In genomic region chr14:8003093-8003670, GRCm38 (mm10) we compare ENCODE assay signal across 8 mouse cellular contexts. TPM values are rescaled to one million over a fixed set of nuclear protein-coding genes. Genes with fewer than 3 reads are reported as not detected.
A peak's percentile ranks its signal among the peaks of the same experiment; 100 is the strongest.
DNase-seq lines count a peak whose midpoint lies in the region; ATAC-seq and TF ChIP-seq lines count a peak whose summit lies in the region.
"Had no signal": no experiment of that assay in that cellular context is flagged by ENCODE, and none has a peak within 500 bp of the region (broad histone marks: within the 10 kb centered on the region; RNA-seq: fewer than 3 reads in every experiment).

No protein-coding gene starts in this region.

- H3K9me3 ChIP-seq in ES-E14 (ENCODE audit: control insufficient read depth, insufficient read depth, low read depth, low read length): no peaks in the 10 kb centered on the region
- no peaks in the 10 kb centered on the region for H3K9me3 ChIP-seq in heart, embryonic 13.5 days
- no peaks in the 10 kb centered on the region for H3K9me3 ChIP-seq in stomach, embryonic 14.5 days (ENCODE audit: control insufficient read depth, low read depth, low read length)

- no peak for DNase-seq in ES-E14 (ENCODE audit: low read depth, low spot score)
- DNase-seq in adrenal gland, adult 8-10 months: peak; percentile 43
- DNase-seq in layer of hippocampus, adult 9-11 months: peak; percentile 51
- DNase-seq in lung, postnatal 4 days: peak; percentile 46

- no peak for TF ChIP-seq CTCF in embryonic fibroblast, embryonic 13.5 days (IDR thresholded peaks at IDR 0.05; ENCODE audit: borderline replicate concordance, insufficient read depth, low read length)

- no peak for TF ChIP-seq POLR2A in embryonic fibroblast, embryonic 13.5 days (IDR thresholded peaks at IDR 0.05; ENCODE audit: low read depth, low read length)

- H3K36me3 ChIP-seq in ES-E14 (ENCODE audit: control insufficient read depth, insufficient read depth, low read length, poor library complexity, severe bottlenecking): peaks cover 2% of the 10 kb centered on the region; the same call in 1 of the 2 replicates
- no peaks in the 10 kb centered on the region for H3K36me3 ChIP-seq in heart, embryonic 13.5 days
- H3K36me3 ChIP-seq in stomach, embryonic 14.5 days (ENCODE audit: control insufficient read depth, insufficient read depth, low read length): no peaks in the 10 kb centered on the region

- H3K4me3 ChIP-seq in ES-E14 (ENCODE audit: insufficient read depth in 1 of 2, low read depth in 1 of 2, low read length in 2 of 2, poor library complexity in 1 of 2, severe bottlenecking in 1 of 2): peak overlapping the region; percentile 74
- peak overlapping the region; percentile 58 for H3K4me3 ChIP-seq in embryonic fibroblast, embryonic 13.5 days (ENCODE audit: insufficient read depth, low read length)
- peak overlapping the region; percentile 72 for H3K4me3 ChIP-seq in heart, embryonic 13.5 days
- H3K4me3 ChIP-seq in stomach, embryonic 14.5 days (ENCODE audit: low read depth, low read length): peak overlapping the region; percentile 66

- 1% methylated on average over 23 of the region's 23 CpGs for WGBS in heart, embryonic 13.5 days
- 1% methylated on average over 23 of the region's 23 CpGs for WGBS in stomach, embryonic 14.5 days

- H3K4me1 ChIP-seq in ES-E14 (ENCODE audit: control insufficient read depth in 2 of 2, insufficient read depth in 2 of 2, low read length in 2 of 2, poor library complexity in 1 of 2): peaks cover 0 to 2% of the 10 kb centered on the region in 2 experiments; a peak in 2 of 4 replicates
- H3K4me1 ChIP-seq in embryonic fibroblast, embryonic 13.5 days (ENCODE audit: control insufficient read depth, insufficient read depth, low read length): peaks cover 11% of the 10 kb centered on the region
- peaks cover 8% of the 10 kb centered on the region for H3K4me1 ChIP-seq in heart, embryonic 13.5 days
- peaks cover 4% of the 10 kb centered on the region; the same call in 1 of the 2 replicates for H3K4me1 ChIP-seq in stomach, embryonic 14.5 days (ENCODE audit: control insufficient read depth, insufficient read depth, low read length)

- no peak overlapping the region for H3K27ac ChIP-seq in ES-E14 (ENCODE audit: insufficient read depth, low read depth, low read length, poor library complexity, severe bottlenecking)
- H3K27ac ChIP-seq in embryonic fibroblast, embryonic 13.5 days (ENCODE audit: insufficient read depth, low read length): no peak overlapping the region
- peak overlapping the region; percentile 37; the same call in 1 of the 2 replicates for H3K27ac ChIP-seq in heart, embryonic 13.5 days (replicated peaks)
- no peak overlapping the region for H3K27ac ChIP-seq in stomach, embryonic 14.5 days (ENCODE audit: low read length)

- ATAC-seq in heart, embryonic 13.5 days (ENCODE audit: extremely low read depth, insufficient number of reproducible peaks, low FRiP score, low TSS enrichment): no peak
- ATAC-seq in stomach, embryonic 14.5 days (ENCODE audit: insufficient number of reproducible peaks, insufficient read depth, low FRiP score, low read depth): no peak

- peak overlapping the region; percentile 91 for H3K4me2 ChIP-seq in heart, embryonic 13.5 days
- peak overlapping the region; percentile 57 for H3K4me2 ChIP-seq in stomach, embryonic 14.5 days (replicated peaks; ENCODE audit: low read depth, low read length)

- H3K27me3 ChIP-seq in heart, embryonic 13.5 days (replicated peaks): peaks cover 43% of the 10 kb centered on the region
- H3K27me3 ChIP-seq in stomach, embryonic 14.5 days (ENCODE audit: control insufficient read depth, insufficient read depth, low read length): 0 out of 2 replicates have a peak, but pooled peaks cover 6% of the 10 kb centered on the region

- in situ Hi-C loops in ES-E14 (cut with MboI; ENCODE audit: low sequenced_read_pairs in 2 of 2, unreplicated experiment in 2 of 2): no loop called here

- peak overlapping the region; percentile 51; the same call in 1 of the 2 replicates for H3K9ac ChIP-seq in ES-E14 (ENCODE audit: insufficient read depth, low read depth, low read length, poor library complexity, severe bottlenecking)
- peak overlapping the region; percentile 83 for H3K9ac ChIP-seq in heart, embryonic 13.5 days
- H3K9ac ChIP-seq in stomach, embryonic 14.5 days (replicated peaks; ENCODE audit: low read depth, low read length): peak overlapping the region; percentile 43

TF ChIP-seq in ES-E14, 5 proteins besides CTCF, POLR2A, EP300 and RAD21:
- TF ChIP-seq HCFC1 (IDR thresholded peaks at IDR 0.05; ENCODE audit: borderline replicate concordance, insufficient read depth, low read length) (no peak), ZC3H11A (IDR thresholded peaks at IDR 0.05; ENCODE audit: borderline replicate concordance, low read depth, low read length) (no peak), MAFK (IDR thresholded peaks at IDR 0.05; ENCODE audit: insufficient read depth, low read depth, low read length) (no peak), ZNF384 (IDR thresholded peaks at IDR 0.05; ENCODE audit: low read depth, low read length) (no peak), CHD2 (IDR thresholded peaks at IDR 0.05; ENCODE audit: low read depth, low read length) (no peak)

RNA-seq across cellular contexts. Expression of gene Abhd6, which starts 0.5 kb away (rescaled TPM):
- 11.7 and 15.4 TPM in 2 replicates for total RNA-seq in ES-E14 (2012; rRNA removed)
- total RNA-seq in adrenal gland, adult 8-10 months (2022): 100 to 1,000 TPM in 2 of 4 experiments, 10 to 100 TPM in 2; 87.1 to 147 (median 102) TPM
- polyA plus RNA-seq in embryonic fibroblast, embryonic 13.5 days (2011; ENCODE audit: insufficient read length, low read depth, missing spikeins): 4.7 and 6.4 TPM in 2 replicates
- polyA plus RNA-seq in heart, embryonic 13.5 days (2015; fragmentation: Nextera tagmentation; extraction: Ambion mirVana): 10.4 and 12.5 TPM in 2 replicates
- 20.3 and 25.6 TPM in 2 replicates for polyA plus RNA-seq in stomach, embryonic 14.5 days (2014; fragmentation: Nextera tagmentation; extraction: Ambion mirVana)

RNA-seq across cellular contexts. Expression of gene Dnase1l3, which starts 8.8 kb away (rescaled TPM):
- total RNA-seq in ES-E14 (2012; rRNA removed): 0.09 TPM in 1 of 2 replicates, not detected in the other
- total RNA-seq in adrenal gland, adult 8-10 months (2022): under 1 TPM; 0.37 to 0.78 (median 0.55) TPM
- polyA plus RNA-seq in embryonic fibroblast, embryonic 13.5 days (2011; ENCODE audit: insufficient read length, low read depth, missing spikeins): not detected in 2 replicates
- 0.05 and 0.13 TPM in 2 replicates for polyA plus RNA-seq in heart, embryonic 13.5 days (2015; fragmentation: Nextera tagmentation; extraction: Ambion mirVana)
- 0.28 and 0.38 TPM in 2 replicates for polyA plus RNA-seq in stomach, embryonic 14.5 days (2014; fragmentation: Nextera tagmentation; extraction: Ambion mirVana)
- total RNA-seq: gastrocnemius, adult 8-10 months had no signal

RNA-seq across cellular contexts. Expression of gene Gm45521, which starts 46.1 kb away (rescaled TPM):
- 1.0 and 4.0 TPM in 2 replicates for total RNA-seq in ES-E14 (2012; rRNA removed)
- total RNA-seq in adrenal gland, adult 8-10 months (2022): not detected
- polyA plus RNA-seq in embryonic fibroblast, embryonic 13.5 days (2011; ENCODE audit: insufficient read length, low read depth, missing spikeins): not detected in 2 replicates
- not detected in 2 replicates for polyA plus RNA-seq in heart, embryonic 13.5 days (2015; fragmentation: Nextera tagmentation; extraction: Ambion mirVana)
- polyA plus RNA-seq in stomach, embryonic 14.5 days (2014; fragmentation: Nextera tagmentation; extraction: Ambion mirVana): not detected in 2 replicates
- total RNA-seq: gastrocnemius, adult 8-10 months had no signal
